Mouse (Mus musculus) cerebellum, postnatal 4 days (tissue): Measurements from ENCODE around the gene Cyb5r2.
A peak's percentile ranks its signal among the peaks of the same experiment; 100 is the strongest.

Source experiments
- DNase-seq, 2 experiments: peaks; one replicate each; pipeline ENCODE4 v3.0.0; 2022; ENCODE audit warnings: low spot score in 2 of 2, mixed read lengths in 1 of 2

The Cyb5r2 gene

DNA sequence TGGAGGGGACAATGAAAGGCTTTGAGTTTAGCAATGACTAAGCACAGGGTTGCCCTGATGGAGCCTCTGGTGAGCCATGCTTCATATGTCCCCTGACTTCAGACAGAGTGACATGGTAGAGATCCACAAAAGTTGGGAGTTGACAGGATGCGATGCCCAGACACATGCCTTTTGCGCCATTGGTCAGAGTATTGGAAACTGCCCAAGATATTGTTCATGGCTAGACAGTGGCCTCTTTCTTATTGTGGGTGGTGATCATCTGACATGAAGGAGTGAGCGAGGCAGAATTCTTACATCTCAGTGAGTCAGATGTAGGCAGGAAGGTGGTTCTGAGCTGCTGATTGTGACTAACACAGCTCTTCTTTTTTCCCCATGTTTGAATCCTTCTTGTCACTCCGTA lies 35.3 kb downstream of the Cyb5r2 start:
- DNase-seq: no peak

DNA sequence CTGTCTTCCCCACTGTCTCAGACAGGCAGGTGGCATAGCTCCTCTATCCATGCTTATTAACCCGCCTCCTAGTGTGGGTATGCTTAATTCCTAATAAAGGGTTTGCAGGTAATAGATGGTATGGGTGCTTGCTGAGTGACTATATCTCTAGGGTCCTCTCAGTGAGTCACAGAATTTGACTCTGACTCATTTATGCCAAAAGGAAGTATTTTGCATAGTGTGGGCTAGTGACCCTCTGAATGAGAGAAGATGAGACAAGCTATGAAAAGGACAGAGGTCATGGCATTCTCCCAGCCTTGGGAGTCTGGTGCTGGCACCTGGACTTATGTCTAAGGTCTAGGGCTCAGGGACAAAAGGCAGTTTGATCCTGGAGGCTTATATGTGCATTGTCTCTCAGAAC lies 37.1 kb downstream of the Cyb5r2 start:
- DNase-seq: no peak

DNA sequence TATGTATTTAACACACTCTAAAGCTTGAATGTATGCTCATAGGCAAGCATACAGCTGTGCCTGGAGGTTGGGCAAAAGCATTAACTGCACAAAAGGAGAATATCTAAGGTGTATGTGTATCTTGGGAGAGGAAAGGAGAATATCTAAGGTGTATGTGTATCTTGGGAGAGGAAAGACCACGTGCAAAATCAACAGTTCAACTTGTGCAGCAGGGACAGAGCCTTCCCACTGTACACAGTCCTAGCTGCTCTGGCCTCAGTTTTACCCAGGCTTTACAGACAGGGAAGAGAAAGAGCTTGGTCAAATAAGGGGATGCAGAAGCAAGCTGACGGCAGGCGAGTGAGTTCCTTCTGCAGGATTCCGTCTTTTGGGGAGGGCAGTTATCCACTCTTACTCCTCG lies 43.8 kb downstream of the Cyb5r2 start:
- DNase-seq: no peak

DNA sequence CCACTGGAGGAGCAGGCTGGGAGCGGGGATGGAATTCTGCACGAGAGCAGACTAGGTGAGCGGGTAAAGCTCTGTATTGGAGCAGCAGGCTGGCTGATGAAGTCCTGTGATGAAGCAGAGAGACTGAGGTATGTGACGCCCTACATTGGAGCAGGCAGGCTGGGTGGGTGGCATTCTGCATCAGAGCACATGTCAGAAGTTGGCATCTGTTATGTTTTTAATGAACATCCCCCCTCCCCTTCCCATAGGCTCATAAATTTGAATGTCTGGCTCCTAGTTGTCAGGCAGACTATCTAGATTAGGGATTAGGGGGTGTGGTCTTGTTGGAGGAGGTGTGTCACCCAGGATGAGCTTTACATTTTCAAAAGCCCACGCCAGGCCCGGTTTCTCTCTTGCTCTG lies 45.1 kb downstream of the Cyb5r2 start:
- DNase-seq: no peak

DNA sequence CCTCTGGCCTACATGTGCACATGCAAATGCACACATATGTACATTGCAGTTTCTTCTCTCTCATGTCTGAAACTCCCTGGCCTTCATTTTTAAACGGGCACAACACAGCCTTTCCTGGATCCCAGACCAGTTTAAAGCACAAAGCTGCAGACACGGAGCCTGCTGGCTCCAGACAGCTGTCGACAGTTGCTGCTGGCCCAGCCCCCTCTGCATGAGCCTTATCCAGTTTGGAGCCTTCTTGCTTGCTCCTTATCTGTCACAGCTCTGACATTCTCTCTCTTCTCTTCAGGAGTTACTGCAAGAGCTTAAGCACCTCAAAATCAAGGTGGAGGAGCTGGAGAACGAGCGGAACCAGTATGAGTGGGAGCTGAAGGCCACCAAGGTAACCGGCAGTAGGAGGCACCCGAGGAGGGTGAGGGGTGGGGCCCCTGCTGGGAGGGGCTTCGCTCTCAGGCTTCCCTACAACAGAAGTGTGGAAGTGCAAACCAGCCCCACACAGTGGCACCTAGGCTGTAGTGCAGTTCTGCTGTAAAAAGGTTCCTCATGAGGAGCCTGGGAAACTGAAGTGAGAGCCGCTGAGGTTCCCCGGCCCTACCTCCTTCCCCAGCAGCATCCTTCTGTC lies 49.2 kb downstream of the Cyb5r2 start:
- DNase-seq: peak; percentile 28 to 45

DNA sequence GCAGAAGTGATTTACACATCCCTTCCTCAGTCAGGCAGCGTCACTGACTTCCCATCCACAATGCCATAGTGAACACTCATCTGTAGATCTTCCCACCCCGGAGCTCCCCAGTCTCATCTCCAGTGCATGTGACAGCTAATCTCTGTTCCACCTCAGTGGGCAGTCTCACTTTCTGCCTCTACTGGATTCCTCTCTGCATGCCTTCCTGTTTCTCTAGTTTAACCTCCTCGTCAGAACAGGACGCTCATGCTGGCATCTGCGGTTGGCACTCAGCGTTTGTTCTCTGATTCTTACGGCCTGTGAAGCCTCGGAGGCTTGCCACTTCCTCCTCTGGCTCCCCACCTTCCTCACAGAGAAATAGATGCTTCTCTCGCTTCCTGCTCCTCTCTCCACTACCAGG lies 50.2 kb downstream of the Cyb5r2 start:
- no peak for DNase-seq

DNA sequence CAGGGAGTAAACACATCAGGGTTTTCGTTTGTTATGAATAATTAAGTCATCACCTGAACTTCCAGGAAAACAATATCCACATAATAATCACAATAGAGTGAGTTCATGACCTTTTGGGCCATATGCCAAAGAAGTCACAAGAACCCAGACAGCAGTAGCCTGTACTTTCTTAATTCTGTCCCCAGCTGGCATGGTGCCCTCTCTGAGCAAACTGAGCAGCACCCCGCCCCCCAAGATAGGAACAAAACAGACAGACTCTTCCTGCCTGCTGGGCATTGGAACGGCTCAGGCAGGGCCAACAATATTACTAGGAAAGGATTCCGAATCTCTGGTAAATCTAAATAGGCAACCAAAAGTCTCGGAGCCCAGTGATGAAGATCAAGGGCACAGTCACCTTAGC lies 51.9 kb downstream of the Cyb5r2 start:
- DNase-seq: no peak

DNA sequence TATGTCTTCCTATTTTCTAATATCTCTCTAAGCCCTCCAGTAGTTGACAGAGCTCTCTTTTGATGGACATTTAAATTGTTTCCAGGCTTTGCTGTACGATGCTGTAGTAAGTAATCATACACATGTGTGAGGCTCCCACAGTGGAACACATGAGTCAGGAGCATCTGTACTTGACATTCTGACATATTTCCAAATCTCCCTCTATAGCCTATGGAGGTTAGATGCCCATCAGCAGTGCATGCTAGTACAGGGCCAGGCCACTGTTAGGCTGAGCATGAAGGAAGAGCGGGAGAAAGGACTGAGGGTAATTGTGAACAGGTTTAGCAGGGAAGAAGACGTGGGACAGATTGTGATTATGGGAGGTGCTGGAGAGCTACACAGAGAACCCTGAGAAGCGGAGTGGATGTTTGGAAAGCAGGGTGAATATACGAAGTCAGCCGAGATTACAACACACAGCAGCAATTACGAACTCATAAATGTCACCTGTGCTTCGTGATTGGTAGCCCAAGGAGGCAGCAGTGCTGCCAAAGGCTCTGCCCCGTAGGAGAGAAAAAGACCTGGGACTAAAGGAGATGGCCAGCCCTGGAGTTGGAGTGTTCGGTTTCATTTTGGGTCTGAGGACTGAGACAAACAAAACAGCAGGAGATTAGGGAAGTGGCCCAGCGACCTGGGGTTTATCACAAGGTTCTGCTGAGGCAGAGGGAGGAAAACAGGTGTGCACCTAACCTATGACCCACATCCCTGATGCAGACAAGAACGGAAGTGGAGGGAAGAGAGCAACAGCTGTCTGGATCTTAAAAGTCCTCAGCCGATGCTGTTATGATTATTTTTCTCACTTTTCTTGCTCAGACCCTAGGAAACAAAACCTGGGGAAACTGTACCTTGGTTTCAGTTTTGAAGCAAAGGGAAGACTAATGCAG lies 55.1 kb downstream of the Cyb5r2 start:
- no peak for DNase-seq

DNA sequence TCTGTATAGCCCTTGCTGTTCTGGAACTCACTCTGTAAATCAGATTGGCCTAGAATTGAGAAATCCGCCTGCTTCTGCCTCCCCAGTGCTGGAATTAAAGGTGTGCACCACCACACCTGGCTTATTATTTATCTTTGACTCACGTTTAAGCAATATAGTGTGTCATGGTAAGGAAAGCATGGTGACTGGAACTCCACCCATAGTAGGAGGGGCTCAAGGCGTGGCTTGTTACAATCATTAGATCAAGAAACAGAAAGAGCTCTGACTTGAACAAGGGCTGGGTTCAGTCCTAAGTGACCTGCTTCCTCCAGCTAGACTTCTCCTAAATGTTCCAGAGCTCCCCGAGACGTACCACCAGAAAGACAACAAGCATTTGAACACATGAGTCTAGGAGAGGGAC lies 57.2 kb downstream of the Cyb5r2 start:
- DNase-seq: no peak

DNA sequence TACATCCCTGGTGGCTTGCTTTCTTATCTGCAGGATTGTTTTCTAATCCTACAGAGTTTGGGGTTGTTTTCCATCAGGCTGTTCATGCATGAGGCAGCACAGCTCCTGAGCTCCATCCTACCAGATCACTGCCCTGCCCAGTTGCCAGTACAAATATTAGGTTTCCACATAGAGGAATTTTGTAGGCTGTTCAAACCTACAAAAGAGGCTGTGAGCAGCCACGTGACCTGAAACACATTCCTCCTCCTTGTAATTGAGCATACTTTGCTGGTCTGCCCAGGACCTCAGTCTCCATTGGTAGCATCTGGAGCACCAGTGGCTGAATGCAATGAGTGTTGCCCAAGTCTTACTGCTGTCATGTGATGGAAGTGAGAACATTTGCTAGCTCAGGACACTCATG lies 57.9 kb downstream of the Cyb5r2 start:
- DNase-seq: no peak
